Mouse (Mus musculus) bone marrow macrophage, adult 2 months (primary cell): Measurements from ENCODE around the gene Nemp2.

Experiments used
- CTCF ChIP-seq: IDR thresholded peaks from 2 replicates; pipeline ENCODE4 v1.5.1; 2012; ENCODE audit warnings: low read depth, mild to moderate bottlenecking, low read length, moderate library complexity
- POLR2A ChIP-seq: IDR thresholded peaks from 2 replicates; pipeline ENCODE4 v1.6.1; 2012; ENCODE audit warnings: mild to moderate bottlenecking, low read depth, low read length, borderline replicate concordance

GRCm38 (mm10) chr1:52668743-52669323, 38.3 kb downstream of the Nemp2 start:
- TF ChIP-seq POLR2A (no peak), CTCF (no peak)
